9 mouse cellular contexts compared by ENCODE assay signal in genomic region chr9:56633449-56634225, GRCm38 (mm10).
A peak's percentile ranks its signal among the peaks of the same experiment; 100 is the strongest.
DNase-seq lines count a peak whose midpoint lies in the region; ATAC-seq and TF ChIP-seq lines count a peak whose summit lies in the region.
"Had no signal": no experiment of that assay in that cellular context is flagged by ENCODE, and none has a peak within 500 bp of the region (broad histone marks: within the 10 kb centered on the region; RNA-seq: fewer than 3 reads in every experiment).

No protein-coding gene starts in this region.

- H3K27me3 ChIP-seq in limb, embryonic 10.5 days (ENCODE audit: low read depth, poor library complexity, severe bottlenecking) = peaks cover 79% of the 10 kb centered on the region
- H3K27me3 ChIP-seq in stomach, postnatal 0 days (ENCODE audit: control insufficient read depth, insufficient read depth, low read length) = no peaks in the 10 kb centered on the region

- H3K36me3 ChIP-seq in limb, embryonic 10.5 days = no peaks in the 10 kb centered on the region
- H3K36me3 ChIP-seq in stomach, postnatal 0 days (ENCODE audit: control insufficient read depth, insufficient read depth, low read length) = no peaks in the 10 kb centered on the region

- no peaks in the 10 kb centered on the region for H3K9me3 ChIP-seq in limb, embryonic 10.5 days (replicated peaks)
- H3K9me3 ChIP-seq in stomach, postnatal 0 days (ENCODE audit: control insufficient read depth, low read length) = no peaks in the 10 kb centered on the region

- 25% methylated on average over 13 of the region's 13 CpGs for WGBS in limb, embryonic 10.5 days
- WGBS in stomach, postnatal 0 days = 48% methylated on average over 13 of the region's 13 CpGs

- no peak overlapping the region for H3K4me3 ChIP-seq in gastrocnemius, adult 2 months
- H3K4me3 ChIP-seq in limb, embryonic 10.5 days = 0 out of 2 replicates have a peak overlapping the region, but pooled peaks have one; percentile 68
- no peak overlapping the region for H3K4me3 ChIP-seq in stomach, postnatal 0 days (ENCODE audit: low read depth, low read length)

- no peak overlapping the region for H3K27ac ChIP-seq in gastrocnemius, adult 2 months
- no peak overlapping the region for H3K27ac ChIP-seq in limb, embryonic 10.5 days
- H3K27ac ChIP-seq in stomach, postnatal 0 days (replicated peaks) = no peak overlapping the region

- intact Hi-C loops in gastrocnemius, adult 2 months (cut with DNase I) = loop anchor here (10.0 kb wide), 1 partner anchor 429 kb away; no protein-coding TSS in a partner anchor
- intact Hi-C loops in gastrocnemius, postnatal 36 days (cut with DNase I) = no loop called here

- no peak overlapping the region for H3K4me2 ChIP-seq in stomach, postnatal 0 days (replicated peaks; ENCODE audit: low read depth)

- DNase-seq in gastrocnemius, adult 2 months = peak; percentile 38
- DNase-seq in gastrocnemius, postnatal 36 days = no peak
- peak; percentile 55 for DNase-seq in right cerebral cortex, postnatal 25 days
- DNase-seq in right cerebral cortex, adult 2 months (ENCODE audit: low spot score in 2 of 2) = no peak
- peak; percentile 37 for DNase-seq in limb, embryonic 10.5 days (ENCODE audit: low spot score)
- DNase-seq in stomach, postnatal 0 days (ENCODE audit: low spot score) = no peak
- no peak for DNase-seq in thymus, postnatal 10 days (ENCODE audit: low spot score in 2 of 2)
- DNase-seq: kidney, postnatal 14 days had no signal

- ATAC-seq in stomach, postnatal 0 days (ENCODE audit: low FRiP score, low TSS enrichment) = no peak
- no peak for ATAC-seq in erythroid progenitor cell, adult 5-6 weeks (replicated peaks; ENCODE audit: low FRiP score, poor library complexity, severe bottlenecking)

- no peak for TF ChIP-seq EP300 in stomach, postnatal 0 days (optimal IDR thresholded peaks at IDR 0.05)

- no peak overlapping the region for H3K9ac ChIP-seq in stomach, postnatal 0 days (ENCODE audit: low read length)

- peaks cover 40% of the 10 kb centered on the region for H3K4me1 ChIP-seq in limb, embryonic 10.5 days
- no peaks in the 10 kb centered on the region for H3K4me1 ChIP-seq in stomach, postnatal 0 days (replicated peaks; ENCODE audit: control insufficient read depth, insufficient read depth)

- TF ChIP-seq CTCF in gastrocnemius, adult 2 months (IDR thresholded peaks at IDR 0.05) = peak; percentile 24; the same call in 1 of the 2 replicates
- peak; percentile 37; the same call in 1 of the 2 replicates for TF ChIP-seq CTCF in stomach, postnatal 0 days (IDR thresholded peaks at IDR 0.05; ENCODE audit: low read depth)

Comparison
In these comparisons a context has a peak if more than half of its experiments do, and no peak if none do; other contexts are left out.
1. DNase-seq: peak in gastrocnemius, adult 2 months (single experiment), right cerebral cortex, postnatal 25 days (single experiment) and limb, embryonic 10.5 days (single experiment); none in gastrocnemius, postnatal 36 days (0 of 2), right cerebral cortex, adult 2 months (0 of 2), stomach, postnatal 0 days (single experiment) and thymus, postnatal 10 days (0 of 2).